Mouse (Mus musculus) kidney, adult 9 months (tissue): ENCODE data around the gene Cbll1.
A peak's percentile ranks its signal among the peaks of the same experiment; 100 is the strongest.
"Not testable (repeated sequence)": the region's sequence is repeated elsewhere in the genome, so short reads cannot be mapped to it uniquely, and the experiment has no call there.

Experiments
- DNase-seq: peaks from one replicate; pipeline ENCODE4 v3.0.0; 2022

The Cbll1 gene

DNA sequence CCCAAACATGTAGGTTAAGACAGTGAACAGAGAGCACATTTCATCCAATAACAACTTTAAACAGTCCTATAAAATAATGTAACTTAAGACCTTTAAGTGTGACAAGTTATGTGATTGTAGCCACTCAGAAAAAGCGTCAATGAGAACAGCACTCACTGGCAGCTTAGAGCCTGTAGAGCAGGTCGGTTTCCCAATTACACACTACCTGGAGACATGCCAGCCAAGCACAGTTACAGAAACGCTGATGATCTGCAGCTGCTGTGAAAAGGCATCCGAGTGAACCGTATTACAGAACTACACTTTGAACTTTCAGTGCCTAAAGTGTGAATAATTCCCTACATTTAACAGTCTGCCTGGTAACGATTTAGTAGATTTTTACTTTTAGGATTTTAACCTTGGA is 13.0 kb downstream of the Cbll1 start:
- peak; percentile 25 for DNase-seq

DNA sequence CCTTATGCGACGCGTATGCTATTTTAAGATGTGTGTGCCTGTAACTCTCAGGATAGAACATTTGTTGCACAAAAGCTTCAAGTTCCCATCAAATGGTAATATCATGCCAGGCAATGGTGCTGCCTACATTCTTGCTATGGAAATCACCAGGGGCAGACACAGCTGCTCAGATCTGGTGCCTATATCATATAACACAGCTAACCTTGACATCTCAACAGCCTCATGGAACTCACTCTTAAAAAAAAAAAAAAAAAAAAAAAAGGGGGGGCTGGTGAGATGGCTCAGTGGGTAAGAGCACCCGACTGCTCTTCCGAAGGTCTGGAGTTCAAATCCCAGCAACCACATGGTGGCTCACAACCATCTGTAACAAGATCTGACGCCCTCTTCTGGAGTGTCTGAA is 21.2 kb downstream of the Cbll1 start:
- DNase-seq, result not testable (repeated sequence)

GRCm38 (mm10) chr12:31462615-31463014 is 36.8 kb downstream of the Cbll1 start:
- DNase-seq, result no peak

DNA sequence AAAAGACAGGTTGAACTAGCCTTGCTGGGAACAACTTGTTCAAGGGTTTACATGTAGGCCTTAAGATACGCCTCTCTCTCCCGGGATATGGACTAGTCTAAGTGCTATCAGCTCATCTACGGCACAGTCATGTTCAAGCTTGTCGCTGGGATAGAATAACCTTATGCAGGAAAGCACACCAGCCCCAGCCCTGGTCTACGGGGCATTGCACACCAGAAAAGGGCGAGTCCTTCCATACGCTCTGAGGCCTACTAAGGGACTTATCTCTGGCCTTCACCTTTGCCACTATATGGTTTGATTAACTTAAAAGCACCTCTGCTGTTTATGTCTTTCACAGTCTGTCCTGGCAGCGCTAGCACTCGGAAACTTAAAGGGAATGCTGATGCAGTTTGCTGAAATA is 38.0 kb downstream of the Cbll1 start:
- no peak for DNase-seq

- DNase-seq, result not testable (repeated sequence)
Observed at GRCm38 (mm10) chr12:31460270-31460669, 39.1 kb downstream of the Cbll1 start.

- no peak for DNase-seq
Observed at GRCm38 (mm10) chr12:31458474-31458873, 40.9 kb downstream of the Cbll1 start.

DNA sequence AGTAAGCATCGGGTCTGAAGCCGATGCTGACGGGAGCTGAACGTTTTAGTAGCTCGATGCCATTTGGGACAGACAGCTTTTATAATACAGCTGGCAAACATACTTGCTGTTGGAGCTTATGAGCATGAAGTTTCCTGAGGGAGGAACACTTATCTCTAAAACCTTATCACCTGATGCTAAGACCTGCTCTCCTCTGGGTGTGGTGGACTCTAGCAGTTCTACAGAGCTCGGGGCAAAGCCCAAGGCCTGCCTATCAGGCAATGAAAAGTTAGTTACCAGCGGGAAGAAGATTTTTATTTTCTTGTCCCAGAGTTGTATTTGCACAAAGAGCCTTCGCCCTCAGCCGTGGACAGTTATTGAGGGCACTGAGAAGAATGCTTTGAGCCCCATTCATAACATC is 43.1 kb downstream of the Cbll1 start:
- no peak for DNase-seq

DNA sequence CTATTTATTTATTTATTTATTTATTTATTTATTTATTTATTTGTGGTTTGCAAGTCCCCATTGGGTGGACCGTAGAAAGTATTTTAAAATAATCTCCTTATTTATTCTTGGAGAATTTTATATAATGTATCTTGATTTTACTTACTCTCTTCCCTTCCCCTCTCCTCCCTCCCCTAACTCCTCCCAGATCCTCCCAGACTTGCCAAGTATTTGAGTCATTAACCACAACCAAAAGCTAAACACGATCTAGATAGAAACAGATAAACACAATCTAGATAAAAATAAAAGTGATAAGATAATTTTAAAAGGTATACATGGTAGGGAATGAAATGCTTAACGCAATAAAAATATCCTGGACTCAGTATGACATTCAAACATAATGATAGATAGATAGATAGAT is 50.1 kb downstream of the Cbll1 start:
- DNase-seq, result no peak

DNA sequence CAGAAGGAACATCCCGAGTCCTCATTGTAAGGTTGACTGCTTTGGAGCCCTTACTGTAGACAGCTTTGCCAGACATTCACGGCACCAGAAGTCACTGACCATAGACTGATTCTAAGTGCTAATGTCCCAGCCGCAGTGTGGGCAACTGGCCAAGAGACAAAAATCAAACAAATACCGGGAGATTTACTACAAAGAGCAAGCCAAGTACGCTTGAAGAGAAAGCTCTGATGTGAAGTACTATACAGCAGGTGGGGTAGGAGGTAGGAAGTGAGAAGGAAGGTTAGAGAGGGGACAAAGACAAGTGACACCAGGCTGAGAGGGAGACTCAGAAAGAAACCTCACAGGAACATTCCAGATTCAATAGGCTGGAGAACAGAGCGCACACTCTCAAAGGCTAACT is 54.6 kb downstream of the Cbll1 start:
- DNase-seq, result peak; percentile 3

- no peak for DNase-seq
Observed at GRCm38 (mm10) chr12:31444131-31444546, 55.3 kb downstream of the Cbll1 start.

DNA sequence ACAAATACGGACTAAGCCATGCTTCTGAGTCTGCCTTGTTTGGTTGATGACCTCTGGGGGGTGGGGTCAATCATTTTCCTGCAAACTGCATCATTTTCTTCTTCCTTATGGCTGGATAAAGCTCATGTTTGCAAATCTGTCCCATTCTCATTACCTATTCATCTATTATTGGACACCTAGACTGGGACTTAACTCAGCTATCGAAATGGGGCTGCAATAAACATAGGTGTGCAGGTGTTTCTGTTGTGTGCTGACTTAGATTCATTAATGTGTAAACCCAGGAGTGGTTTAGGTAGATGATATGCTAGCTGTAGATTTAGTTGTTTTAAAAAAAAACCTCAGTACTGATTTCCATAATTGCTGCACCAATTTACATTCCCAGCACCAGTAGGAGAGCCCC is 59.8 kb downstream of the Cbll1 start:
- no peak for DNase-seq

- DNase-seq, result no peak
Observed at GRCm38 (mm10) chr12:31437791-31438190, 61.6 kb downstream of the Cbll1 start.
